Mouse (Mus musculus) small intestine, adult 2 months (tissue): ENCODE data around the gene Dclre1a.

Experiments
- CTCF ChIP-seq: fragments of 200-500 bp; IDR thresholded peaks from 2 replicates; pipeline ENCODE4 v1.5.1; 2012; ENCODE audit warnings: low read depth, mild to moderate bottlenecking, control low read depth, inconsistent platforms, low read length, moderate library complexity, mixed read lengths; ENCODE audit not compliant: insufficient replicate concordance, insufficient read length; ENCODE audit errors: extremely low read depth
- POLR2A ChIP-seq: fragments of 200-500 bp; IDR thresholded peaks from 2 replicates; pipeline ENCODE4 v1.6.1; 2012; ENCODE audit warnings: low read depth, mild to moderate bottlenecking, control low read depth, inconsistent platforms, low read length, moderate library complexity

- TF ChIP-seq CTCF = no peak
- no peak for TF ChIP-seq POLR2A
Measured at GRCm38 (mm10) chr19:56553177-56553576, 5.2 kb upstream of the Dclre1a start.
